Mouse (Mus musculus) ES-Bruce4 (cell line): Measurements from ENCODE around the gene Syt13.

Experiments
- CTCF ChIP-seq: IDR thresholded peaks from one replicate; pipeline ENCODE4 v1.8.1; 2011; ENCODE audit warnings: low read depth, low read length
- EP300 ChIP-seq: IDR thresholded peaks from 2 replicates; pipeline ENCODE4 v1.6.1; 2011; ENCODE audit warnings: low read depth, low read length; ENCODE audit not compliant: insufficient read depth

- TF ChIP-seq EP300 (no peak), CTCF (peak; percentile 19)
These were observed 51.4 kb downstream of the Syt13 start for GRCm38 (mm10) chr2:92966257-92966656.
